Mouse (Mus musculus) midbrain, postnatal 0 days (tissue): Measurements from ENCODE around the gene Uncx. TPM values are rescaled to one million over a fixed set of nuclear protein-coding genes. Genes with fewer than 3 reads are reported as not detected.
A peak's percentile ranks its signal among the peaks of the same experiment; 100 is the strongest.

Experiments used
- ATAC-seq: fragments of 200-750 bp; cut with Nextera tagmentation; 2 replicates; pipeline ENCODE4 v1.8.0; 2017; ENCODE audit warnings: moderate number of reproducible peaks, mild to moderate bottlenecking, moderate TSS enrichment, moderate library complexity; ENCODE audit not compliant: low FRiP score
- DNase-seq: peaks from one replicate; pipeline ENCODE4 v3.0.0-alpha.2; 2015; ENCODE audit warnings: low spot score
- H3K27ac ChIP-seq: fragments of 300-500 bp; sonication (generic); 2 replicates; pipeline ENCODE4 v1.5.1; 2014; ENCODE audit warnings: low read depth, mild to moderate bottlenecking, low read length, mixed read lengths
- H3K27me3 ChIP-seq: fragments of 300-500 bp; sonication (generic); 2 replicates; pipeline ENCODE4 v1.6.1; 2014; ENCODE audit warnings: low read length, control low read depth, mixed read lengths; ENCODE audit not compliant: insufficient read depth
- H3K36me3 ChIP-seq: fragments of 300-500 bp; sonication (generic); 2 replicates; pipeline ENCODE4 v1.6.1; 2014; ENCODE audit warnings: low read length, control low read depth, mixed read lengths; ENCODE audit not compliant: insufficient read depth
- H3K4me1 ChIP-seq: fragments of 300-500 bp; sonication (generic); 2 replicates; pipeline ENCODE4 v1.6.1; 2014; ENCODE audit warnings: mild to moderate bottlenecking, control low read depth, antibody characterized with exemption, low read length, mixed read lengths; ENCODE audit not compliant: insufficient read depth
- H3K4me2 ChIP-seq: fragments of 300-500 bp; sonication (generic); 2 replicates; pipeline ENCODE4 v1.6.1; 2014; ENCODE audit warnings: low read depth, mild to moderate bottlenecking, low read length, mixed read lengths; ENCODE audit not compliant: poor library complexity, severe bottlenecking
- H3K4me3 ChIP-seq: fragments of 300-500 bp; sonication (generic); 2 replicates; pipeline ENCODE4 v1.5.1; 2014; ENCODE audit warnings: low read depth, mild to moderate bottlenecking, low read length, moderate library complexity
- H3K9ac ChIP-seq: fragments of 300-500 bp; sonication (generic); replicated peaks from 2 replicates; pipeline ENCODE4 v1.6.1; 2014; ENCODE audit warnings: mild to moderate bottlenecking, low read length, moderate library complexity, mixed read lengths; ENCODE audit not compliant: poor library complexity, severe bottlenecking
- H3K9me3 ChIP-seq: fragments of 300-500 bp; sonication (generic); 2 replicates; pipeline ENCODE4 v1.6.1; 2016; ENCODE audit warnings: low read length, control low read depth
- CTCF ChIP-seq: IDR thresholded peaks from 2 replicates; pipeline ENCODE4 v1.5.1; 2016; ENCODE audit warnings: antibody characterized with exemption, mild to moderate bottlenecking
- WGBS: fragments of 180-500 bp; shearing (Covaris S2); extraction: QIAGEN DNeasy Blood & Tissue Kit; methylation state at CpG from one replicate; pipeline ENCODE4 v1.1.7; 2014; 5-methylcytosine and 5-hydroxymethylcytosine counted together
- polyA plus RNA-seq: library from polyadenylated mRNA; unstranded; fragments of >200 nt; fragmentation: Nextera tagmentation; extraction: Ambion mirVana; gene quantifications from 2 replicates; pipeline ENCODE4 v1.2.1, GENCODE M21; 2015
- total RNA-seq: library from RNA; depleted of rRNA; stranded (reverse); fragments of >200 nt; gene quantifications from 2 replicates; pipeline ENCODE4 v1.2.3, GENCODE M21; 2014

The Uncx gene
- total and polyA plus RNA-seq, 2 experiments from 2014 or later, result 20.0 to 24.3 TPM

DNA sequence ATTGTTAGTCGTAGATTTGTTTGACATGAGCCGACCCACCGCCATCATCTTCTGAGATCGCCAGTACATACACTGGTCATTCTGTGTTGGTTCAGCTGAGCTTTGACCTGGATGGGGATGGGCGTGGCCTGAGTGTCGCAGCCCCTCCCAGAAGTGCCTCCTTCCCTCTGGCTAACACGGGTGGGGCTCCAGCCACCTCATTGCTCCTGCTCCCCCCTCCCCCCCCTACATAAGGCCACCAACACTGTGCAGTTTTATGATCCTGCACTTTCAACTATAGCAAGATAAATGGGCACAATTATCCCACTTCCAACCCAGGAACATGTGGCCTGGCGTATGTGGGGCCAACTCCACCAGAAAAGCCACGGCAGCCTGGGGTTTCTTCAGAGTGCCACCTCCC is 31.8 kb downstream of the Uncx start:
- Histone ChIP-seq H3K4me3 (no peak overlapping the region), H3K9ac (no peak overlapping the region), H3K4me1 (no peaks in the 10 kb centered on the region), H3K27me3 (no peaks in the 10 kb centered on the region), H3K4me2 (no peak overlapping the region), H3K36me3 (no peaks in the 10 kb centered on the region), H3K9me3 (no peaks in the 10 kb centered on the region), H3K27ac (no peak overlapping the region)
- no peak for DNase-seq
- no peak for TF ChIP-seq CTCF
- WGBS, result 84% methylated on average over 9 of the region's 9 CpGs
- ATAC-seq, result no peak

- peak overlapping the region; percentile 16; the same call in 1 of the 2 replicates for H3K4me3 ChIP-seq
- WGBS, result 21% methylated on average over 27 of the region's 27 CpGs
- H3K27ac ChIP-seq, result no peak overlapping the region
- peak overlapping the region; percentile 44 for H3K4me2 ChIP-seq
- H3K36me3 ChIP-seq, result no peaks in the 10 kb centered on the region
- H3K9me3 ChIP-seq, result no peaks in the 10 kb centered on the region
- ATAC-seq, result no peak
- no peak overlapping the region; the same call in 1 of the 2 replicates for H3K9ac ChIP-seq
- peak; percentile 43 for DNase-seq
- H3K4me1 ChIP-seq, result peaks cover 2% of the 10 kb centered on the region; the same call in 1 of the 2 replicates
- TF ChIP-seq CTCF, result no peak
- H3K27me3 ChIP-seq, result peaks cover 25% of the 10 kb centered on the region
Observed at GRCm38 (mm10) chr5:139580171-139580743, 37.0 kb downstream of the Uncx start.

DNA sequence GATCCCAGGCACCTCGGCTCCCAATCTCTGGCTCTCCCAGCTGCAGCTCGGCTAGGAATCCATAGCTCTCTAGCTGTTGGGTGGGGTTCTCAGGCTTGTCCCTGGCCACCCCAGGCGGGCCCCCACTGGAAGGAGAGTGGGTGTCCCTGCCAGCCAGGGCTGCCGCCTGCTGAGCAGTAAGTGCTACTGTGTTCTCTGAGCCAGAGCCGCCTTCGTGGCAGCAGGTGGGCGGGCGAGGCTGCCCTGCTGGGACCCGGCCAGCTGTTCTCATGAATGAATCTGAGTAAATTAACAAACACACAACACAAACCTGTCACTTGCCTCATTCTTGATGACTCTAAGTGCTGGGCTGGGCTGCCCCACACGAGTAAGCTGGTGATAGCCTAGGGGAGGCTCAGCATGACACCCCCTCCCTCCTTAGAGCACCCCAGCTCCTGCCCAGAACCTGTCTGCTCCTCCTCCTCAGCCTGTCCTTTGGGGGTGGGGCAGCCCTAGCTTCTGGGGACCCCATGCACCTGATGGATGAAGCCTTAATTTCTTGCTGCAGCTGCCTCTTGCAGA is 38.1 kb downstream of the Uncx start:
- Histone ChIP-seq H3K4me3 (no peak overlapping the region), H3K36me3 (no peaks in the 10 kb centered on the region), H3K4me1 (peaks cover 5% of the 10 kb centered on the region; the same call in 1 of the 2 replicates), H3K27me3 (peaks cover 25% of the 10 kb centered on the region), H3K4me2 (0 out of 2 replicates have a peak overlapping the region, but pooled peaks have one; percentile 6), H3K9me3 (no peaks in the 10 kb centered on the region), H3K9ac (no peak overlapping the region), H3K27ac (no peak overlapping the region)
- TF ChIP-seq CTCF, result peak; percentile 8; the same call in 1 of the 2 replicates
- ATAC-seq (no peak), DNase-seq (peak; percentile 45)
- 12% methylated on average over 10 of the region's 10 CpGs for WGBS

GRCm38 (mm10) chr5:139584971-139585747 is 41.9 kb downstream of the Uncx start:
- 9% methylated on average over 39 of the region's 39 CpGs for WGBS
- Histone ChIP-seq H3K4me3 (no peak overlapping the region; the same call in 1 of the 2 replicates), H3K27me3 (peaks cover 25% of the 10 kb centered on the region), H3K9ac (peak overlapping the region; percentile 30; the same call in 1 of the 2 replicates), H3K4me1 (peaks cover 5% of the 10 kb centered on the region; the same call in 1 of the 2 replicates), H3K9me3 (no peaks in the 10 kb centered on the region), H3K36me3 (no peaks in the 10 kb centered on the region), H3K27ac (no peak overlapping the region; the same call in 1 of the 2 replicates), H3K4me2 (peak overlapping the region; percentile 24)
- DNase-seq (peak; percentile 58), ATAC-seq (no peak)
- TF ChIP-seq CTCF, result no peak

- DNase-seq (no peak), ATAC-seq (no peak)
- Histone ChIP-seq H3K4me2 (peak overlapping the region; percentile 24), H3K4me1 (peaks cover 5% of the 10 kb centered on the region; the same call in 1 of the 2 replicates), H3K9me3 (no peaks in the 10 kb centered on the region), H3K27me3 (peaks cover 25% of the 10 kb centered on the region; the same call in 1 of the 2 replicates), H3K27ac (no peak overlapping the region), H3K9ac (peak overlapping the region; percentile 30; the same call in 1 of the 2 replicates), H3K36me3 (no peaks in the 10 kb centered on the region), H3K4me3 (no peak overlapping the region)
- TF ChIP-seq CTCF, result no peak
- 19% methylated on average over 8 of the region's 8 CpGs for WGBS
Observed at GRCm38 (mm10) chr5:139585748-139586060, 42.4 kb downstream of the Uncx start.
